Mouse (Mus musculus) lung, embryonic 16.5 days (tissue): ENCODE results near the gene Grb10. TPM values are rescaled to one million over a fixed set of nuclear protein-coding genes. Genes with fewer than 3 reads are reported as not detected.

Experiments used
- ATAC-seq: fragments of 200-750 bp; cut with Nextera tagmentation; 2 replicates; pipeline ENCODE4 v1.8.0; 2017; ENCODE audit warnings: low read depth, mild to moderate bottlenecking, moderate library complexity
- H3K27ac ChIP-seq: fragments of 300-500 bp; sonication (generic); 2 replicates; pipeline ENCODE4 v1.5.1; 2014; ENCODE audit warnings: mild to moderate bottlenecking, control low read depth, low read length
- H3K27me3 ChIP-seq: fragments of 300-500 bp; sonication (generic); 2 replicates; pipeline ENCODE4 v1.6.1; 2014; ENCODE audit warnings: low read depth, low read length, mixed read lengths; ENCODE audit not compliant: control insufficient read depth, insufficient read depth
- H3K36me3 ChIP-seq: fragments of 300-500 bp; sonication (generic); 2 replicates; pipeline ENCODE4 v1.6.1; 2014; ENCODE audit warnings: low read length; ENCODE audit not compliant: control insufficient read depth, insufficient read depth
- H3K4me1 ChIP-seq: fragments of 300-500 bp; sonication (generic); replicated peaks from 2 replicates; pipeline ENCODE4 v1.6.1; 2014; ENCODE audit warnings: low read length, mixed read lengths; ENCODE audit not compliant: control insufficient read depth, insufficient read depth
- H3K4me2 ChIP-seq: fragments of 300-500 bp; sonication (generic); 2 replicates; pipeline ENCODE4 v1.6.1; 2014; ENCODE audit warnings: low read depth, low read length, control low read depth
- H3K4me3 ChIP-seq: fragments of 300-500 bp; sonication (generic); 2 replicates; pipeline ENCODE4 v1.5.1; 2014; ENCODE audit warnings: mild to moderate bottlenecking, low read length, control low read depth
- H3K9ac ChIP-seq: fragments of 300-500 bp; sonication (generic); 2 replicates; pipeline ENCODE4 v1.6.1; 2014; ENCODE audit warnings: low read length, control low read depth
- H3K9me3 ChIP-seq: fragments of 300-500 bp; sonication (generic); 2 replicates; pipeline ENCODE4 v1.6.1; 2016; ENCODE audit warnings: low read length; ENCODE audit not compliant: control insufficient read depth
- WGBS: fragments of 180-500 bp; shearing (Covaris S2); extraction: QIAGEN DNeasy Blood & Tissue Kit; methylation state at CpG from one replicate; pipeline ENCODE4 v1.1.7; 2014; 5-methylcytosine and 5-hydroxymethylcytosine counted together
- polyA plus RNA-seq: library from polyadenylated mRNA; unstranded; fragments of >200 nt; fragmentation: Nextera tagmentation; extraction: Ambion mirVana; gene quantifications from 2 replicates; pipeline ENCODE4 v1.2.1, GENCODE M21; 2015

The Grb10 gene
- polyA plus RNA-seq, 1 experiment from 2014 or later: 579 TPM

DNA sequence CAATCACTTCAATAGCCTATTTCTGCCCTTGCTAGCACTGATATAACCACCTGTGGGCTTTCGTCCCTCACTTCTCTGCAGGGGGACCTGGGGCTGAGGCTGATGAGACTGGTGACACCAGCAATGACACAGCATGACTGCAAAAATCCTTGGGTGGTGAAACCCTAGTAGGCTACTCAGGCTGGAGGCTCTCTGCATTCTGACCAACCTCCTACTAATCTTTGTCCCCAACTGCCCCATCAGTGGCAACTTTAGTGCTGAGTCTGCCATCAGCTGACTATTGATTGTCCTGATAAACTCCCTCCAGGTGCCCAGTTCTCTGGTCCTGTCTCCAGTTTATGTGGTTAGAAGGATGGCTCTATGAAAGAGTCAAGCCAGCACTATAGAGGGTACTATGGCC lies 85.9 kb downstream of the Grb10 start:
- Histone ChIP-seq H3K27me3 (no peaks in the 10 kb centered on the region), H3K9ac (peak overlapping the region; percentile 40), H3K4me3 (no peak overlapping the region), H3K4me1 (peaks cover 47% of the 10 kb centered on the region), H3K9me3 (no peaks in the 10 kb centered on the region), H3K27ac (peak overlapping the region; percentile 95), H3K4me2 (no peak overlapping the region), H3K36me3 (no peaks in the 10 kb centered on the region)
- WGBS: 91% methylated on average over 1 of the region's 1 CpGs
- ATAC-seq: no peak

DNA sequence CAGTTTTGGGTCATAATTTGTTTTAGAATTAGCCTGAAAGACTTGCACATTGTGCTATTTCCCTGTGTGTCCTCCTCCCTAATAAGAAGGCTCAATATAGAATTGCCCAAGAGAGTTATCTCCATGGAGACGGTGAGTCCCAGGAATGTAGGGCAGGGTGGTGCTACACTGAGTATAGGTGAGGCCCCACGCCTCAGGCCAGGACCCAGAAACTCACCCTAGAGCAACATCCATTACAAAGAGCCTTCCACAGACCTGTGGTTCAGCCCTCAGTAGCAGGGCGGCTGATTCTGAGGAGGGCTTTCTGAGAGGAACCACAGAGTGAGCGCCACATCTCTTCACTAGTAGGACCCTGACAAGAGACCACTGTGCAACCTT lies 89.5 kb downstream of the Grb10 start:
- H3K9me3 ChIP-seq: no peaks in the 10 kb centered on the region
- no peaks in the 10 kb centered on the region for H3K27me3 ChIP-seq
- peak; percentile 84 for ATAC-seq
- 0 out of 2 replicates have a peak overlapping the region, but pooled peaks have one; percentile 10 for H3K9ac ChIP-seq
- no peak overlapping the region for H3K4me3 ChIP-seq
- 50% methylated on average over 4 of the region's 4 CpGs for WGBS
- H3K4me1 ChIP-seq: peaks cover 27% of the 10 kb centered on the region
- H3K36me3 ChIP-seq: peaks cover 18% of the 10 kb centered on the region
- no peak overlapping the region for H3K4me2 ChIP-seq
- H3K27ac ChIP-seq: peak overlapping the region; percentile 95

DNA sequence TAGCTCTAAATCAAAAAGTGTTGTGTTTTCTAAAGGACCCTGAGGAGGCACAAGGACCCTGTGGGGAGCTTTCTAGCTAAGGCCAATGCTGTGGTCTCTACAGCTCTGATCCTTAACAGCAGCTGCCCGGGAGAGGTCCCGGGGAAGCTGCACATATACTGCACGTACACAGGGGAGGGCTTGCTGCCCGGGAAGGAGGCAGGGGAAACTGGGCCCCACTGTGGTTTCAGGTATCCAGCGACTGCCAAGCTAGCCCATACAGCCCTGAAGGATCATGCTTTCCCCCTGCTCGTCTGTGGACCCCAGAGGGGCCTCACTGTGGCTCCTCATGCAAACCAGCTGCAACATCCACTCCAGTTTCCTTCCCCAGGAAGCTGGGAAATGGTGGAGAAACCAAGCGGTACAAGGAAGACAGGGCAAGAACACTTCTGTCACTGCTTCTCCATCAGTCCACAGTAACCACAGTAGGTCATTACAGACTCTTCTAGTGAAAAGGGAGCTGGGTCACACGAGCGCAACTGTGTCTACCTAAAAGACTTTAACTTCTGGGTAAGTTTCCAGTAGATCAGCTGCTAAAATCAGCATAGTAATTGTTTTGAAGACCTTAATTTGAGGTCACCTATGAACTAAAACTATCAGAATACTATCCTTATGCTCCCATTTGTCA lies 90.0 kb downstream of the Grb10 start:
- 30% methylated on average over 9 of the region's 9 CpGs for WGBS
- peaks cover 23% of the 10 kb centered on the region for H3K36me3 ChIP-seq

GRCm38 (mm10) chr11:11947857-11948256 lies 90.6 kb downstream of the Grb10 start:
- Histone ChIP-seq H3K27me3 (no peaks in the 10 kb centered on the region), H3K4me2 (no peak overlapping the region), H3K27ac (peak overlapping the region; percentile 95), H3K4me1 (peaks cover 19% of the 10 kb centered on the region), H3K36me3 (peaks cover 25% of the 10 kb centered on the region), H3K4me3 (no peak overlapping the region), H3K9me3 (no peaks in the 10 kb centered on the region), H3K9ac (peak overlapping the region; percentile 49)
- ATAC-seq: no peak
- 54% methylated on average over 5 of the region's 5 CpGs for WGBS

More for the DNA sequence above, 90.0 kb downstream of the Grb10 start:
- no peak overlapping the region for H3K4me3 ChIP-seq
- no peaks in the 10 kb centered on the region for H3K27me3 ChIP-seq
- no peaks in the 10 kb centered on the region for H3K9me3 ChIP-seq
- no peak overlapping the region for H3K4me2 ChIP-seq
- peaks cover 22% of the 10 kb centered on the region for H3K4me1 ChIP-seq
- peak; percentile 79 for ATAC-seq
- H3K9ac ChIP-seq: peak overlapping the region; percentile 49
- H3K27ac ChIP-seq: peak overlapping the region; percentile 95

- H3K4me2 ChIP-seq: no peak overlapping the region
- no peaks in the 10 kb centered on the region for H3K27me3 ChIP-seq
- H3K4me1 ChIP-seq: peaks cover 12% of the 10 kb centered on the region
- H3K4me3 ChIP-seq: no peak overlapping the region
- ATAC-seq: no peak
- no peak overlapping the region for H3K9ac ChIP-seq
- no peaks in the 10 kb centered on the region for H3K9me3 ChIP-seq
- 80% methylated on average over 4 of the region's 4 CpGs for WGBS
- peaks cover 30% of the 10 kb centered on the region for H3K36me3 ChIP-seq
- H3K27ac ChIP-seq: no peak overlapping the region
Measured at GRCm38 (mm10) chr11:11945766-11946165, 92.7 kb downstream of the Grb10 start.

- Histone ChIP-seq H3K4me2 (no peak overlapping the region), H3K27me3 (no peaks in the 10 kb centered on the region), H3K4me3 (no peak overlapping the region), H3K9ac (no peak overlapping the region), H3K36me3 (peaks cover 33% of the 10 kb centered on the region), H3K4me1 (peaks cover 11% of the 10 kb centered on the region), H3K27ac (no peak overlapping the region), H3K9me3 (no peaks in the 10 kb centered on the region)
- no peak for ATAC-seq
- WGBS: 92% methylated on average over 4 of the region's 4 CpGs
Measured at GRCm38 (mm10) chr11:11944814-11945213, 93.7 kb downstream of the Grb10 start.

GRCm38 (mm10) chr11:11944082-11944349 lies 94.5 kb downstream of the Grb10 start:
- ATAC-seq: no peak
- Histone ChIP-seq H3K4me2 (no peak overlapping the region), H3K4me1 (peaks cover 9% of the 10 kb centered on the region), H3K9me3 (no peaks in the 10 kb centered on the region), H3K4me3 (no peak overlapping the region), H3K36me3 (peaks cover 33% of the 10 kb centered on the region), H3K9ac (no peak overlapping the region), H3K27ac (no peak overlapping the region), H3K27me3 (no peaks in the 10 kb centered on the region)

DNA sequence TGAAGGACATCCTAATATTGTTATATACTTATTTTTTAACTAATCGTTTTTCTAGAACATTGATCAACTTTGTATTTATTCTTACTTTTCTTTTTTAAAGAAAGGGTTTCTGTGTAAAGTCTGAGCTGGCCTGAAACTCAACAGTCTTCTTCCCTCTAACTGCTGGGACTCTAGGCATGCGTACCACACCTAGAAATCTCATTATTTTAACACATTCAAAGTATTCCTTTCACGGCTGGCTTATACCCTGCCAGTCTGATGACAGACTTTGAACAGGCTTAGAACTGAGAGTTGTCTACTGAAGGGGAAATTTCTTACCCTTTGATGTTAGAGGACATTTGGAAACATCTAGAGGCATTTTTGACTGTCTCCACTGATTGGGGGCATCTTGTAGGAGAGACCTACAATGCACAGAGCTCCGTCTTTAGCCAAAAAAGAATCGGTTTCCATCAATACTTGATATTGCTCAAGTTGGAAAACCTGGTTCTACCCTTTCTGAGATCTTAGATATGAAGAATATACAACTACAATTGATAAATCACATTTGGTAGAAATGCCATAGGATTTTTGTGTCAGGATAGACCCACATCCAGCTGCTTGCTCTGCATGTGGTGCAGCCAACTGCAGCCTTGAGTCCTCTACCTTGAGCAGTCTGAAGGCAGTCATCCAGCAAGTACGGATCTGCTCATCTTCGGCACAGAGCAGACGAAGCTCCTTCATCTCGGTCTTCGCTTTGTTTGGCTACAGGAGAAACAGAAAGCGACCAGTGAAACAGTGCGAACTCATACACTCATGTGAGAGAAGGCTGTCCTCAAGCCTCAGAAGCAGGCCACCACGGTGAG lies 95.0 kb downstream of the Grb10 start:
- H3K36me3 ChIP-seq: peaks cover 33% of the 10 kb centered on the region
- no peak for ATAC-seq
- WGBS: 84% methylated on average over 13 of the region's 13 CpGs

DNA sequence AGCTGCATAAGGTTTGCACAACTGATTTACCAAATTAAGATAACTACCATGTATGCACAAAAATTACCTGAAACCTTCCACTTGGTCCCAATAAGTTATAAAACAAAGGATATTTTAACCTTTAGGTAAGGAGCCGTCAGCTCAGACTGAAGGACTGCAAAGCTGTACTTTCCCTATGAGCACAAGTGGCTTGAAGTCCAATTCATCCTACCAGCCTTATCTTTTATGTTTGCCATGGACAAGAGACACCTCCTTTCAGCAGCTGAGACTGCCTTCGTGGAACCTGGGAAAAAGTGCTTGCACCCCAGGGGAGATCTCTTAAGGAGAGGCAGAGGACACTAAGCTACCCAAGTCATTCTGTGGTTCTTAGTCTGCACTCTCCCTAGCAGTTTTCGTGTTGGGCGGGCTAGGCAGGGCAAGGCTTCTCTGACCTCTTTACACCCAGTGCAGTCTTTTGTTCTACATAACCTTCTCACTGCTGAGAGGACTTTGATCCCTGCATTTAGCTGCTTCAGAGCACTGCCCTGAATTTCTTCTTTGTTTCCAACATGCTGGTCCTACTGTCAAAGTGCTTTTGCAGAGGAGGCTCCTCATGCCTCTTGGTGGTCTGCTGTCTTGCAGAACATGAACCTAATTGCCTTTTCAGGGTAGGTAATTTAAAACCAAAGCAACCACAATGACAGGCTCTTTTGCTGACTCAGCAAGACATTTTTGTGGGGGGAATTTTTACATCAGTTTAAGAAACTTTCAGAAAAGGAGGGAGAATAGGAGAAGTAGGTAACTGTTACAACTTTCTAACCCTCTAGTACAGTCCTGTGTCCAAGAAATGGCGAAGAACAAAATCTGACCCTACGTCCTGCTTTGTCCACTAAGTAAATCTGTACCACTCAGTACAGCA lies 95.9 kb downstream of the Grb10 start:
- Histone ChIP-seq H3K27ac (peak overlapping the region; percentile 51), H3K9me3 (no peaks in the 10 kb centered on the region), H3K4me2 (no peak overlapping the region), H3K9ac (0 out of 2 replicates have a peak overlapping the region, but pooled peaks have one; percentile 0), H3K4me1 (peaks cover under 1% of the 10 kb centered on the region), H3K27me3 (no peaks in the 10 kb centered on the region), H3K4me3 (no peak overlapping the region), H3K36me3 (peaks cover 35% of the 10 kb centered on the region)
- ATAC-seq: no peak
- WGBS: 56% methylated on average over 6 of the region's 6 CpGs

More for the DNA sequence above, 95.0 kb downstream of the Grb10 start:
- H3K9ac ChIP-seq: no peak overlapping the region
- H3K4me2 ChIP-seq: no peak overlapping the region
- no peak overlapping the region for H3K27ac ChIP-seq
- H3K4me1 ChIP-seq: peaks cover 7% of the 10 kb centered on the region
- no peaks in the 10 kb centered on the region for H3K9me3 ChIP-seq
- no peaks in the 10 kb centered on the region for H3K27me3 ChIP-seq
- H3K4me3 ChIP-seq: no peak overlapping the region
